Mouse (Mus musculus) cerebellum, postnatal 36 days (tissue): Measurements from ENCODE around the gene Itprid1.
A peak's percentile ranks its signal among the peaks of the same experiment; 100 is the strongest.

Source experiments
- DNase-seq, 2 experiments: peaks; one replicate each; pipeline ENCODE4 v3.0.0; 2021 to 2022; ENCODE audit warnings: mixed read lengths in 2 of 2

Gene Itprid1

GRCm38 (mm10) chr6:55836650-55837320, at the start of gene Itprid1:
TSS of gene Itprid1 (plus strand) at chr6:55836895.
- DNase-seq = no peak

GRCm38 (mm10) chr6:55789557-55789956, 47.1 kb upstream of the Itprid1 start:
- no peak for DNase-seq

DNA sequence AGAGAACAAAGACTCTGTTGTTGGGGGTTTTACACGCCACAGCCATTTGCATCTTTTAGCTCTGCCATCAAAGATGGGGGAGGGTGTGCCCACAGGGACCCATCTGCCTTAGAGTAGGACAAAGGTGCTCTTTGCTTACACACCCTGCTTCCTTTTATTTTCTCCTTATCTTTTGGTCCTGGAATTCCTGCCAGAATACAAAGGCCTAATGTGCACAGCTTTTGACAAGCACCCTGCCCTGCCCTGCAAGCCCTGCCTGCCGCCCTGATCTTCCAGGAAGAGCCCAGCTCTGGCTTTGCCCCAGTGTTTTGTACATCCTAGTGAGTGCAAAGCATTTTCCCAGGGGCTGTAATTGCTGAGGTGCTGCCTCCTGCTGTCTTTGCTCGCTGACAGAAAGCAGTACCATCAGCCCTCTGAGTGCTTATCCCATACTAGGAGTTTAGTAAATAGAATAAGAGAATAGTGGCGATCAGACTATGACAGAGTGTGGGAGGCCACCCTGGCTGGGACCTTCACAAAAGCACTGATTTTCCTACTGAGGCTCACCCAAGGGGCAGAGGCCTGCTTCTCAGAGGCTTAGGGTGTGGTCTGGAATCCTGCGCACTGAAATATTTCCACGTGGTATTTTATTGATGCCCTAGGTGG, 44.7 kb upstream of the Itprid1 start:
- DNase-seq = no peak

DNA sequence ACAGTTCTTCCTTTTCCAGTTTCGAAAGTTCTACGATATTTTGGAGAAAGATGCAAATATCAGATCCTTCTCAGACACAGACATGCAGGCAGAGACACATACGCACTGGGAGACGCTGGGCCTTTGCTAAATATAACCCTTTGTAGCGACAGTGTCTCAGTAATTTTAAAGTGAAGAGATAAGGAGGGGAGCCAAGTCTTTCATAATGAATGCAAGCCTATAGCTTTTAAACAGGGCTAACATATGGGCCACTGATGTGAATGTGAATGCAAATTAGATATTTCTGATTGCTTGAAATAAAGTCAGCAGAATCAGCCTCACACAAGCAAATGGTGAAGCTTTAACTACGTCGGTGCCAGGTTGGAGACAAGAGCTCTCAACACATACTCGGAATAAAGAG, 44.2 kb upstream of the Itprid1 start:
- DNase-seq = no peak

DNA sequence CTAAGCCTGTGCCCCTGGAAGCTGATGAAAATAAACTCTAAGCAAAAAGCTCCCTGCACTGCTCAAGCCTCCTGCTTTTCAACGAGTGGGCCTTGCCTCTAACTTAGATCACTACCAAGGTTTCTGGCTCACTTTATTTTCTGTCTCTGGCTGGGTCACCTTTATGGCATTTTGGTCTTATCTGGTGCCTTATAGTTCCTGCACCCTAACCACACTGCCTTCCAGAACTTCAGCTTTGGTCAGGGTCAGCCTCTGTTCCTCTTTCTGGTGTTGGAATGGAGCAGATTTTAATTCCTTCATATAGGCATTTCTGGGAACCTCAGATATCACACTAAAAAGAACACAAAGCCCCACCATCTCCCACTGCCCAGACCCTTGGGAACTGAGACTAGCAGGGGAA, 34.0 kb upstream of the Itprid1 start:
- no peak for DNase-seq

- DNase-seq = no peak
These were observed 33.3 kb upstream of the Itprid1 start for GRCm38 (mm10) chr6:55803357-55803756.

DNA sequence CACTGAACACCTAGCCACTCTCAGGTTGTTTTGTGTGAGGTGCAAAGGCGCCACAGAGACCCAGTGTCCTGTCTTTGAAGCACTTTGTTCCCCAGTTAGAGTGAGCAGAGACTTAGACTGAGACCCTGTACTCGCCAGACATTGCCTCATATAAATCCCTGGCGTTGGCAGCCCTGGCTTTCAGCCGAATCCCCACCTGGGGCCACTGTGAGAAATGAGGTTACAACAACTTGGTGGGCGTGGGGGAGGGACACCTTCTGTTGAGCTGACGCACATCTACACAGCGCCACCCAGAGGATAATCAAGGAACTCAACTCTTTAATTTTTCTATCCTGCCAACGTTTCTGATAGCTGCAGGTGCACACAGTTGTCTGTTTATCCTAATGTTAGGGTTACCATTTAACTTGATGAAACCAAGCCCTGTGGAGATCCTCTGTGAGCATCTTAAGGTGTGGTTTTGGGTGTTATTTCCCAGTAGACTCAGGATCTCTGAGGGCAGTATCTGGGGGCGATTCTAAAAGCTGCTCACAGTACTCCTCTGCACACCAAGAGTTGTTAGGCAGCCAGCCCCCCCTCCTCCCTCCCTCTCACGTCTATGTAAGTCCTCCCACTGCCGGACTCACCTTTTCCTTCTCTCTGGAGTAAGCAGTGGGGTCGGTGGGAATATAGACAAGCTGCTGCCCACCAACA, 32.6 kb upstream of the Itprid1 start:
- peak; percentile 34 to 38 for DNase-seq

GRCm38 (mm10) chr6:55804681-55805000, 32.1 kb upstream of the Itprid1 start:
- DNase-seq = no peak

DNA sequence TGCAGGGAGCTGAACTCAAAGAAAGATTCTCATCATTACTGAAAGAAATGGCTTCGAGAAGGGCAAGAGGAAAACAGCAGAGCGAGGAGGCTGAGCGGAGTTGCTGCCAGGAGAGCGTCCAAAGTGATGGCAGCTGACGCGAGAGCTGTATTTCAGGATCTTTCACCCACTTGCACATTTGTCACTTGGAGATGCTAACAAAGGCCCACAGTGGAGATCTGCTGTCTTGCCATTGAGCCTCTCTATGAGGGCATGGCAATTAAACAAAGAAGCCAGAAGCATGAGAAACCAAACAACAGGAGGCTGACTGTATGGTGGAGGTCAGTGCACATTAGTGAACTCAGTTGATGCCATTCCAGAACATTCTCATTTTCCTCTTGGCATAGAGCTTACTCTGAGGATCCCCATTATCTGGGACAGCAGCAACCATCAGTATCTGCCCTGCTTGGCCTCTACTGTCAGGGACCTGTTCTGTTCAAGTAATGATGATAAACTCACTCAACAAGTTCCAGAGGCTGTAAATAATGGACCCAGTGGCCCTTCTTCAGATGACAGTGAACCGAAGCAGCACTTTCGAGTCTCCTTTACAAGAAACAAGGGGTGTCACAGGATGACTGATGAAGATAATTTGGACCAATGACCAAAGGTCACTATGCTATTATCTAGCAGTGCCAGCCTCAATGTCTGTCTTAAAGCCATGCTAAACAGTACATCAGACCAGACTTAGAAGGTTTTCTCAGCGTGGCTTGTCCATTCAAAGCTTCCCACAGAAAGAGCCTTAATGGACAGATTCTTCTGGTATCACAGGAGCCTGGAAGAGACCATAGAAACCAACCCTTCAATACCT, 31.2 kb upstream of the Itprid1 start:
- DNase-seq = no peak

DNA sequence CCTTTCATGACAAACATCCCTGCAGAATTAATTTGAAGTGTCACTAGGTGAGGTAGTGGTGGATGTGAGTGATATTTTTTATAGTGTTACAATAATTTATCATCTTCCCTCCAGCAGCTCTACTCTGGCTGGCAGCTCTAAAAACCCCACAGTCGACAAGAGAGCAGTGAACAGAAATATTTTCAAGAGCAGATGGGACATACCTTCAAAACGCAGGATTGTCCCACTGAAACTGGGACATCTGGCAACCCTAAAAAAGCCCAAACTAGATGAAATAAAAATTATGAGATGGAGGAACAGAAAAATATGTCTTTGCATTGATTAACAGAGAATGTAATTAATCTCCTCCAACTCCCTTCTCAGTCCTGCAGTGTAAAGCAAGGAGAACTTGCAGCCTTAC, 30.2 kb upstream of the Itprid1 start:
- no peak for DNase-seq

DNA sequence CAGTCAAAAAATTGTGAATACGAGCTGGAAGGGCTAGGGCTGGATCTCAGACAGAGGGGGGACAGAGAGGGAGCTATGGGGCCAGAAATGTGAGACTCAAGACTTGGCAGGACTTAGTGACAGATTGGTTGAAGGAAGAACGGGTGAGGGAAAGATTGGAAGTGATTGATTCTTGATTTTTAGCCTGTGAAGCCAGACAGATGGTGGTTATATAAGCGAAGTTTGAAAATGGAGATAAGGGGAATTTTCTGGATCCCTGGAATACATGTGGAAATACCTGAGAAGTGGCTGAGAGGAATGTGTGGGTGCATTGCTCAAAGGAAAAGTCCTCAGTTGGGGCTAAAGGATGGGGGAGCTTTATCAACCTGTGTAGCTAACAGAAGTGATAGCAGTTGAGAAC, 28.0 kb upstream of the Itprid1 start:
- DNase-seq = no peak

DNA sequence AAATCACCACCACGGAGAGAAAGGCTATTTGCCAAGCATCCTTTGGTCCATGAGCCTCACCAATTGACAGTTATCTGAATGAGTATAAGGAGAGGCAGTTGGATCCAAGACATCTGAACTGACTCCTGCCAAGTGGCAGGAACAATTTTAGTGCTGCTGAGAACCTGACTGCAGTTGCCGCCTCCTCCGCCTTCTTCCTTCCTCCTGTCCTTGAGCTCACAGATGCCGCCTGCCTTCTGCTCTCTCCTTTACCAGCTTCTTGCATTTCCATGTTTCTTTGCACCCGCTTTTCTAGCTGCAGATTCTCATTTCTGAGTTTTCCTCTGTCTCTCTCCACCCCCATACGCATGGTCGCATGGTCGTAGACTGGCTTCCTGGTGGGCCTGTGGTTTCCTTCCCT, 25.5 kb upstream of the Itprid1 start:
- DNase-seq = no peak

- no peak for DNase-seq
These were observed 24.3 kb upstream of the Itprid1 start for GRCm38 (mm10) chr6:55812353-55812752.

DNA sequence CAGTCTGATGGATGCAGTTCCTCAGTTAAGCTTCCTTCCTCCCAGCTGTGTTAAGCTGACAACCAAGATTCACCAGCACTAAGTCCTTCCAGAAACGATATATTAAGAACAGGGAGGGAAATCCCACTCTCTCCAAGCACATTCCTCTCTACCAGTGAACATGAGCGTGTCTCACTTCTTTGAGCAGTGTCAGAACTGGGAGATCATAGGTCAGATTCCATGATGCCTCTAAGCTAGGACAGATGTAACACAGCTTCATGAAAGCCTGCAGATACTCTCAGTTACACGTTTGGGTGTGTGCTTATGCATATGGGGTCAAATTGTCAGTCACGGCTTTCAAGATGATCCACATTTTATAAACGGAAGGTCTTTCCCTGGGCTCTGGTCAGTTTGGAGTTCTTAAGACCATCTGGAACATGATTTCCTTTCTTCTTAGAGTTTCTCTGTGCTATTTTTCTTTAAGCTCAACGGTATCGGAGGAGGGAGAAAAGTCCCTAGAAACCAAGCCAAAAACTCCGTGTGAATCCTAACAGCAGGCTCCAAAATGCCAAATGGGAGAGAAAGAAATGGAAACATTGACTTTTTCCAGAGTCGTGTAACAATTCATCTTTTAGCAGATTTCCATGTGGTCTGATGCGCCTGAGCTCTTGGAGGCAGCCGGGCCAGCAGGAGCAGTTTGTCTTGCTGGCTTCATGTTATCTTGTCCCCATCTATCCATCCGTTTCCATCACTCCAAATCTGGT, 22.3 kb upstream of the Itprid1 start:
- DNase-seq = no peak

- no peak for DNase-seq
These were observed 19.8 kb upstream of the Itprid1 start for GRCm38 (mm10) chr6:55816911-55817310.

GRCm38 (mm10) chr6:55829722-55830121, 7.0 kb upstream of the Itprid1 start:
- no peak for DNase-seq

DNA sequence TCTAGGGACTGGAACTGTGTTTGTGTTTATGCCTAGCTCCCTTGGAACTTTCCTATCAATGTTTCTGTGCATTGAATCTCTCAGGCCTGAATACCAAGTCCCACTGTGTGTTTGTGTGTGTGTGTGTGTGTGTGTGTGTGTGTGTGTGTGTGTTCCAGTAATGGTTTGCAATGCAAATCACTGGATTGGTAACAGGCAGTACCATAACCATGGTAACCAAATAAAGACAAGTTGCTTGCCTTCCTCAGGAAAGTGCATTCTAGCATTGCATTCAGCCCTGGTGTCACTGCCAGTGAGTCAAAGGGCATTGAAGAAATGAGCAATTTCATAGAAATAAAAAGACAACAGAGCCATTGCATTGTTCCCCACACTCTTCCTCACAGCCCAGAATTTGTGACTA, 15.9 kb downstream of the Itprid1 start:
- DNase-seq = no peak

DNA sequence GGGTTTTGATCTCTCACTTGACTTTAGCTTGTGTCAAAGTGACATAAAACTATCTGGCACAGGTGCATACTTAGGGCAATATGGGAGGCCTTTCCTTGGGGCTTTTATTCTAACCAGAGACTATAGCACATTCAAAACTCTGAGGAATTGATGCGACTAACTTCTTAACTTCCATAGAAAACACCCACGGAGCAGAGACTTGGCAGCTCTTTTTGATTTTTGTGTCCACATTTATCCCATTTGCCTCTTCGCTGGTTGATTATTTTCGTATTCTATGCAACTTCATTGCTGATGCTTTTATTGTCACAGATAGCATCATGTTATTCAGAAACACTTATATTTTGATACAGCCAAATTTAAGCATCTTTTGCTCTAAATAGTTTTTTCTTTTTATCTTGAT, 19.4 kb downstream of the Itprid1 start:
- DNase-seq = no peak

DNA sequence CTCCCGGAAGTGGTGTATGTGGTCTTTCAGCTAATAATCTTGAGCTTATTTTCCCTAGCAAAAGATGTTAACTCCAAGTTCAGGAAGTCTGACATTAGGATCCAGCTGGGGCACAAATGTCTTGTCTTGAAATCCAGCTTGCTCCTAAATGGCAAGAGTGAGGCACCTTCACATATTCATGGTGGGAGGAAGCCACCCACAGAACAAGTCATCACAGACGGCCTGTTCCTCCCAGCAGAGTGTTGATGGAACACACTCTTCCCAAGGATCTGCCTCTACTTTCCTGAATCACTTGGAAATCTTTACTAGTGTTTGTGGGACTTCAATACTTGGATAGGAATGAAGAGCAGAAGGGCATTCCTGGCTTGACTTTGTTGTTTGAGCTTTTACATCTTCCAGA, 28.5 kb downstream of the Itprid1 start:
- no peak for DNase-seq

GRCm38 (mm10) chr6:55879356-55879960, 42.8 kb downstream of the Itprid1 start:
- peak; percentile 5 to 15 for DNase-seq

- DNase-seq = peak in 1 of 2 experiments; percentile 4
These were observed 44.2 kb downstream of the Itprid1 start for GRCm38 (mm10) chr6:55880886-55881285.

- no peak for DNase-seq
These were observed 50.9 kb downstream of the Itprid1 start for GRCm38 (mm10) chr6:55887598-55887997.
